Mouse (Mus musculus) gastrocnemius, adult 8-10 months (tissue): ENCODE results near the gene Casz1. TPM values are rescaled to one million over a fixed set of nuclear protein-coding genes. Genes with fewer than 3 reads are reported as not detected.

Experiments
- DNase-seq, 2 experiments: peaks; one replicate each; pipeline ENCODE4 v3.0.0; 2022; ENCODE audit warnings: low spot score in 2 of 2
- total RNA-seq, 4 experiments: library from RNA; stranded (reverse); gene quantifications; 2 replicates each; pipeline ENCODE4 v1.2.4; 2022

The Casz1 gene
- total RNA-seq, 4 experiments from 2014 or later: 36.6 to 45.1 (median 43.9) TPM

- no peak for DNase-seq
Observed at GRCm38 (mm10) chr4:148797475-148798324, 6.5 kb upstream of the Casz1 start.

GRCm38 (mm10) chr4:148803031-148803430 lies 1.2 kb upstream of the Casz1 start:
- DNase-seq: no peak

GRCm38 (mm10) chr4:148803636-148804035 lies 593 bp upstream of the Casz1 start:
- no peak for DNase-seq

- DNase-seq: no peak
Observed at GRCm38 (mm10) chr4:148804780-148805160, 541 bp downstream of the Casz1 start.

- peak in 1 of 2 experiments; percentile 29 for DNase-seq
Observed at GRCm38 (mm10) chr4:148805161-148805810, 1.1 kb downstream of the Casz1 start.

- peak; percentile 40 to 50 for DNase-seq
Observed at GRCm38 (mm10) chr4:148805811-148806747, 1.9 kb downstream of the Casz1 start.

GRCm38 (mm10) chr4:148806836-148807235 lies 2.6 kb downstream of the Casz1 start:
- peak; percentile 55 to 69 for DNase-seq

GRCm38 (mm10) chr4:148807397-148807796 lies 3.2 kb downstream of the Casz1 start:
- no peak for DNase-seq

GRCm38 (mm10) chr4:148808839-148809238 lies 4.6 kb downstream of the Casz1 start:
- DNase-seq: no peak

GRCm38 (mm10) chr4:148810706-148811105 lies 6.5 kb downstream of the Casz1 start:
- no peak for DNase-seq

- DNase-seq: peak in 1 of 2 experiments; percentile 57
Observed at GRCm38 (mm10) chr4:148811940-148812339, 7.7 kb downstream of the Casz1 start.

- no peak for DNase-seq
Observed at GRCm38 (mm10) chr4:148813247-148813646, 9.0 kb downstream of the Casz1 start.

- no peak for DNase-seq
Observed at GRCm38 (mm10) chr4:148816556-148816955, 12.3 kb downstream of the Casz1 start.

GRCm38 (mm10) chr4:148818161-148818560 lies 13.9 kb downstream of the Casz1 start:
- DNase-seq: peak; percentile 65 to 81

GRCm38 (mm10) chr4:148820171-148820570 lies 15.9 kb downstream of the Casz1 start:
- DNase-seq: no peak

GRCm38 (mm10) chr4:148823281-148823680 lies 19.1 kb downstream of the Casz1 start:
- DNase-seq: no peak

- no peak for DNase-seq
Observed at GRCm38 (mm10) chr4:148830350-148830749, 26.1 kb downstream of the Casz1 start.

- DNase-seq: no peak
Observed at GRCm38 (mm10) chr4:148833245-148833990, 29.2 kb downstream of the Casz1 start.

GRCm38 (mm10) chr4:148836391-148836790 lies 32.2 kb downstream of the Casz1 start:
- no peak for DNase-seq

GRCm38 (mm10) chr4:148837046-148837445 lies 32.8 kb downstream of the Casz1 start:
- no peak for DNase-seq

GRCm38 (mm10) chr4:148837644-148838043 lies 33.4 kb downstream of the Casz1 start:
- DNase-seq: no peak
